Mouse (Mus musculus): ENCODE data around the gene Pcdh15. TPM values are rescaled to one million over a fixed set of nuclear protein-coding genes. Genes with fewer than 3 reads are reported as not detected.

The Pcdh15 gene
- polyA plus RNA-seq, 1 experiment from 2014 or later = 0.41 TPM

DNA sequence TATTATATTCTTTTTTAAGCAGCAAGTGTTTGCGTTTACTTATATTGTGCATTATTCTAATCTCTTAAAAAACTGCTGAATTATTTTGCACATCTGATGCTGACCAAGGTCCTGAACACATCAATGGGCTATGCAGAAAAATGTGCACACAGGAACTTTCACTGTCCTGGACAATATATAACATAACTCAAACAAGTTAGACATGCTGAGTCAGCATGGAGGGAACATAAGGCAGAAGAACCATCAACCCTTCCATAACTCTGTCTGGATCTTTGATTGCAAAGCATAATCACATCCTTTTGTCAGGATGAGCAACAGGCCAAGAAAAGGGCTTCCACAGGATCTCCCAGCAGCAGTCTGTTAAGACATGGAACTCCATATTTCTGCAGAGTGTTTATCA, 207.5 kb downstream of the Pcdh15 start:
- Histone ChIP-seq H3K36me3 (ENCODE audit: insufficient read depth, low read length) (no peaks in the 10 kb centered on the region), H3K4me2 (replicated peaks; ENCODE audit: low read depth, low read length) (no peak overlapping the region), H3K4me1 (ENCODE audit: insufficient read depth, low read length) (no peaks in the 10 kb centered on the region), H3K27ac (ENCODE audit: low read length) (no peak overlapping the region), H3K4me3 (ENCODE audit: low read length) (no peak overlapping the region), H3K9me3 (ENCODE audit: low read length) (no peaks in the 10 kb centered on the region), H3K9ac (replicated peaks; ENCODE audit: low read length) (no peak overlapping the region), H3K27me3 (ENCODE audit: insufficient read depth, low read length) (no peaks in the 10 kb centered on the region)
- 87% methylated on average over 1 of the region's 1 CpGs for WGBS
- no peak for ATAC-seq (ENCODE audit: low FRiP score, low TSS enrichment)

DNA sequence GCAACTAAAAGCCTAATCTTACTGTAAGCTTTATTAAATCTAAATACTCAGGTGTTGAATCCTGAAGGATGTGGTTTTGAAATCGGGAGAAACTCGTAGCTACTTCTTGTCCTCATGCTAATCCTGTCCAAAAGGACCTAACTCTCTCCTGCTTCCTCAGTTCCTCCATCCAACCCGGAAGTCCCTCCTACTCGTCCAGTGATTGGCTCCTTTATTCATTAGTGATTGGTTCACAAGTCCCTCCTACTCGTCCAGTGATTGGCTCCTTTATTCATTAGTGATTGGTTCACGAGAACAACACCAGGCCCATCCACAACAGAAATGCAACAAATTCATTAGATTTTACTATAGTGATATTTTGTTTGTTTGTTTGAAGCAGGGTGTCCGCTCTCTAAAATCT, 227.7 kb downstream of the Pcdh15 start:
- no peaks in the 10 kb centered on the region for H3K9me3 ChIP-seq (ENCODE audit: low read length)
- no peak overlapping the region for H3K27ac ChIP-seq (ENCODE audit: low read length)
- no peak overlapping the region for H3K9ac ChIP-seq (replicated peaks; ENCODE audit: low read length)
- no peak overlapping the region for H3K4me2 ChIP-seq (replicated peaks; ENCODE audit: low read depth, low read length)
- no peak overlapping the region for H3K4me3 ChIP-seq (ENCODE audit: low read length)
- no peaks in the 10 kb centered on the region for H3K27me3 ChIP-seq (ENCODE audit: insufficient read depth, low read length)
- 88% methylated on average over 7 of the region's 7 CpGs for WGBS
- no peaks in the 10 kb centered on the region for H3K4me1 ChIP-seq (ENCODE audit: insufficient read depth, low read length)
- H3K36me3 ChIP-seq (ENCODE audit: insufficient read depth, low read length) = no peaks in the 10 kb centered on the region
- no peak for ATAC-seq (ENCODE audit: low FRiP score, low TSS enrichment)

DNA sequence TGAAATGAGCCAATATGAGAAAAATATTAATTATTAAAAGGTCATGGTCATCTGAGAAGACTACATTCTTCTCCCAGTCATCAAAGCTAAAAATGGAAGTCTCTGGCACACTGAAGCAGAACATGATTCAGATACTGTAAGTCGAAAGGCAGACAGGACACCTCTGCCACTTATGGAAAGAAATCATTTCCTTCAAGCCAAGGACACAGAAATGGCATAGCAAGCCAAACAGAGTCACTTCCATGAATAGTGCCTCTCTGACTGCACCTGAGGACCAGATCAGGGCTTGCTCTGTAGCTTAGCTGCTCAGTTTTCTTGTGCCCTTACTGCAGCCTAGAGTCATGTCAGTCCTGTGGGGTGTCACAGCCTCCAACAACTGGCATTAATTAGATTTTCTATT, 234.3 kb downstream of the Pcdh15 start:
- H3K4me3 ChIP-seq (ENCODE audit: low read length) = no peak overlapping the region
- no peaks in the 10 kb centered on the region for H3K9me3 ChIP-seq (ENCODE audit: low read length)
- H3K36me3 ChIP-seq (ENCODE audit: insufficient read depth, low read length) = no peaks in the 10 kb centered on the region
- WGBS = 79% methylated on average over 1 of the region's 1 CpGs
- H3K4me1 ChIP-seq (ENCODE audit: insufficient read depth, low read length) = no peaks in the 10 kb centered on the region
- no peak overlapping the region for H3K4me2 ChIP-seq (replicated peaks; ENCODE audit: low read depth, low read length)
- H3K9ac ChIP-seq (replicated peaks; ENCODE audit: low read length) = no peak overlapping the region
- H3K27ac ChIP-seq (ENCODE audit: low read length) = no peak overlapping the region
- H3K27me3 ChIP-seq (ENCODE audit: insufficient read depth, low read length) = no peaks in the 10 kb centered on the region
- no peak for ATAC-seq (ENCODE audit: low FRiP score, low TSS enrichment)

DNA sequence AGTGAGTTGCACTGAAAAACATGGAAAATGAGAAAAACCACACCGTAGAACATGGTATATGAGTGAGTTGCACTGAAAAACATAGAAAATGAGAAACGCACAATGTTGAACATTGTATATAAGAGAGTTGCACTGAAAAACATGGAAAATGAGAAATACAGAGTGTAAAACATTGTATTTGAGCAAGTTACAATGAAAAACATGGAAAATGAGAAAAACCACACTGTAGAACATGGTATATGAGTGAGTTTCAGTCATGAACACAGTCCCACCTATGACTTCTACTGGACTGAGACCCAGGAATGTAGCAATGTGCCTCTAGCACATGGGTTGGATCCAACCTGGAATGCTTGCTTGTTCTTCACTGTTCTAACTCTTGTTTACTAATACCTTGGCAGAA, 279.9 kb downstream of the Pcdh15 start:
- Histone ChIP-seq H3K27ac (ENCODE audit: low read length) (no peak overlapping the region), H3K36me3 (ENCODE audit: insufficient read depth, low read length) (no peaks in the 10 kb centered on the region), H3K9me3 (ENCODE audit: low read length) (no peaks in the 10 kb centered on the region), H3K27me3 (ENCODE audit: insufficient read depth, low read length) (no peaks in the 10 kb centered on the region), H3K9ac (replicated peaks; ENCODE audit: low read length) (no peak overlapping the region), H3K4me3 (ENCODE audit: low read length) (no peak overlapping the region), H3K4me1 (ENCODE audit: insufficient read depth, low read length) (no peaks in the 10 kb centered on the region), H3K4me2 (replicated peaks; ENCODE audit: low read depth, low read length) (no peak overlapping the region)
- 91% methylated on average over 2 of the region's 2 CpGs for WGBS
- no peak for ATAC-seq (ENCODE audit: low FRiP score, low TSS enrichment)

DNA sequence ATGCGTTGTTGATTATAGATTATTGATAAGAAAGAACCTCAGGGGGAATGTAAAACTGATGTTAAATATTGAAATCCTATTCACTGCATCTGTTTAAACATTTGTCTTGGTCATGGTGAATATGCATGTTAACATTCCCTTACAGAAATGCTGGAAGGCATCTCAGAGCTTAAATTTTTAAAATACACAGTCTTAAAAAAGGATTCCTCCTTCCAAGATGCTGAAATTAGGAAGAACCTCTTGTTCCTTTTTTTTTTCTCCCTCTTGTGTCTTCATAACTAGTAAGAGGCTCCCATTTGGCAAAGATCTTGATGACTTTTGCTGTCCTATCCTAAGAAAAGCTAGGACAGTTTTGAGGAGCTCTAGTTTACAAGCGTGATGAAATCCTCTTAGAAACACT, 284.9 kb downstream of the Pcdh15 start:
- no peaks in the 10 kb centered on the region for H3K9me3 ChIP-seq (ENCODE audit: low read length)
- ATAC-seq (ENCODE audit: low FRiP score, low TSS enrichment) = no peak
- 87% methylated on average over 2 of the region's 2 CpGs for WGBS

DNA sequence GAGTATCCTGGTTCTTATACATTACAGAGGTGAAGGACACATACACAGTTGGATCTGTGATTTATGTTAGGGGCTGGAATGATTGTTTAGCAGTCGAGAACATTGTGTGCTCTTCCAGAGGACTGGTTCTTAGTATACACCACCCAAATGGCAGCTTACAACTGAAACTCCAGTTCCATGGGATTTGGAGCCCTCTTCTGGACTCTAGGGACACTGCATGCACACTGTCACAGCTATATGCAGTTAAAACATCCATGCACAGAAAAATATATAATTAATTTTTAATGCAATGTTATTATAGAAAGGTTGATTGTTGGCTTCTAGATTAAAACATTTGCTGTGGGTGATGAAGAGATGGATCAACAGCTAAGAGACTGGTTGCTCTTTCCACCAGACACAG, 301.3 kb downstream of the Pcdh15 start:
- H3K9ac ChIP-seq (replicated peaks; ENCODE audit: low read length) = no peak overlapping the region
- no peak for ATAC-seq (ENCODE audit: low FRiP score, low TSS enrichment)
- H3K36me3 ChIP-seq (ENCODE audit: insufficient read depth, low read length) = no peaks in the 10 kb centered on the region
- H3K27me3 ChIP-seq (ENCODE audit: insufficient read depth, low read length) = no peaks in the 10 kb centered on the region
- no peak overlapping the region for H3K4me3 ChIP-seq (ENCODE audit: low read length)
- H3K4me1 ChIP-seq (ENCODE audit: insufficient read depth, low read length) = no peaks in the 10 kb centered on the region
- no peaks in the 10 kb centered on the region for H3K9me3 ChIP-seq (ENCODE audit: low read length)
- H3K4me2 ChIP-seq (replicated peaks; ENCODE audit: low read depth, low read length) = no peak overlapping the region
- no peak overlapping the region for H3K27ac ChIP-seq (ENCODE audit: low read length)
- 62% methylated on average over 1 of the region's 1 CpGs for WGBS

More for the DNA sequence above, 284.9 kb downstream of the Pcdh15 start:
- H3K27ac ChIP-seq (ENCODE audit: low read length) = no peak overlapping the region
- no peaks in the 10 kb centered on the region for H3K36me3 ChIP-seq (ENCODE audit: insufficient read depth, low read length)
- no peak overlapping the region for H3K9ac ChIP-seq (replicated peaks; ENCODE audit: low read length)
- H3K4me3 ChIP-seq (ENCODE audit: low read length) = no peak overlapping the region
- no peaks in the 10 kb centered on the region for H3K27me3 ChIP-seq (ENCODE audit: insufficient read depth, low read length)
- no peaks in the 10 kb centered on the region for H3K4me1 ChIP-seq (ENCODE audit: insufficient read depth, low read length)
- no peak overlapping the region for H3K4me2 ChIP-seq (replicated peaks; ENCODE audit: low read depth, low read length)

DNA sequence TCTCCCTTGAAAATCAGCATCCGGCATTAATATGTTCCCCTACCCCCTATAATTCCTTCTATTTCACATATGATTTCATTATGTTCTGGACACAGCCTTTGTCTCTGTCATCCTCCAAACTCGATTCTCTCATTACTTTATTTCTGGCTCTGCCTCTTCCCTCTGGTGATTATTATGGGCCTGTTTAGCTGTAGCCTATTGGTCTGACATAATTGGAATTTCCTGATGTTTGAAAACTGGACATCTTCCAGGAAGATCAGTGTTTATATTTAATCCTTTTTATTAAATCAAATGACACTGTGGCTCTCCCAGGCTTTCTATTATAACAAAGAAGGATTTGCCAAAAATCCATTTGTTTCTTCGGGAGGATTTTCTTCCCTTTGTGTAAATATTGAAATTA, 326.3 kb downstream of the Pcdh15 start:
- Histone ChIP-seq H3K4me1 (ENCODE audit: insufficient read depth, low read length) (no peaks in the 10 kb centered on the region), H3K27ac (ENCODE audit: low read length) (no peak overlapping the region), H3K9ac (replicated peaks; ENCODE audit: low read length) (no peak overlapping the region), H3K4me2 (replicated peaks; ENCODE audit: low read depth, low read length) (no peak overlapping the region), H3K4me3 (ENCODE audit: low read length) (no peak overlapping the region), H3K27me3 (ENCODE audit: insufficient read depth, low read length) (no peaks in the 10 kb centered on the region), H3K9me3 (ENCODE audit: low read length) (no peaks in the 10 kb centered on the region), H3K36me3 (ENCODE audit: insufficient read depth, low read length) (no peaks in the 10 kb centered on the region)
- 68% methylated on average over 3 of the region's 3 CpGs for WGBS
- ATAC-seq (ENCODE audit: low FRiP score, low TSS enrichment) = no peak

DNA sequence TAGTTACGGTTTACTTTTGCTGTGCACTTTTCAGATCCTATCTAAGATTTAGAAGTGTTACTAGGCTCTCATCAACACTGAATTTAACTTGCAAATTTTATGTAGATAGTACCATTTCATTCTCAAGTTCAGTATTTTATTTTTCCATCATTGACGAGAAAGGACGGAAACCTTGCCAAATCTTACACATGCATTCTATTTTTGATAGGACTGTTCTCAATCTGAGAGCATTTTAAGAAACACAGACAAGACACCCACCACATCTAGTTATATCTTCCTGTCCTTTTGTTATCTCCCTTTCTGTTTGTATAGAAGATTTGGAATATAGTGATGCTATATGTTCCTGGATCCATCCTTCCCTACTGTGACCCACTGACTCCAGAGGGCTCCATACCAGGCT, 332.2 kb downstream of the Pcdh15 start:
- Histone ChIP-seq H3K4me1 (ENCODE audit: insufficient read depth, low read length) (no peaks in the 10 kb centered on the region), H3K27ac (ENCODE audit: low read length) (no peak overlapping the region), H3K9ac (replicated peaks; ENCODE audit: low read length) (no peak overlapping the region), H3K9me3 (ENCODE audit: low read length) (no peaks in the 10 kb centered on the region), H3K36me3 (ENCODE audit: insufficient read depth, low read length) (no peaks in the 10 kb centered on the region), H3K27me3 (ENCODE audit: insufficient read depth, low read length) (no peaks in the 10 kb centered on the region), H3K4me2 (replicated peaks; ENCODE audit: low read depth, low read length) (no peak overlapping the region), H3K4me3 (ENCODE audit: low read length) (no peak overlapping the region)
- WGBS = 89% methylated on average over 3 of the region's 3 CpGs
- ATAC-seq (ENCODE audit: low FRiP score, low TSS enrichment) = no peak

DNA sequence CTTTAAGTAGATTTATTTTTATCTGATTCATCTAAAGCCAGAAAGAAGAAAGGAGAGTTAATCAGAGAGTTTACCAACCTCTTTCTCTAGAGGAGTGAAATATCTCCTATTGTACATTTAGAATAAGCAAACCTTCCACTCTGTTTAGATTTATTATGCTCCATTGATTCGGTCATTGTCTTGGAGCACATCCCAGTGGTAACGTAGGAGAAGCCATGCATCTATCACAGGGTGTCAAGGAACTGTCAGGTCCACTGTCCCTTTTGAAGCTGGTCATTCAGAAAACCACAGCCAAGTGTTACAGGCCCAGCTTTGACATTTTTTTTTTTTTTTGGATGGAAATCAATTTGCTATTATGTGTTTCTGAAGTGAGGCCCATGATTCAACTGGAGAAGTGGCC, 384.9 kb downstream of the Pcdh15 start:
- H3K36me3 ChIP-seq (ENCODE audit: insufficient read depth, low read length) = no peaks in the 10 kb centered on the region
- H3K27ac ChIP-seq (ENCODE audit: low read length) = no peak overlapping the region
- 23% methylated on average over 2 of the region's 2 CpGs for WGBS
- H3K9ac ChIP-seq (replicated peaks; ENCODE audit: low read length) = no peak overlapping the region
- no peak for ATAC-seq (ENCODE audit: low FRiP score, low TSS enrichment)
- H3K4me2 ChIP-seq (replicated peaks; ENCODE audit: low read depth, low read length) = no peak overlapping the region
- no peaks in the 10 kb centered on the region for H3K9me3 ChIP-seq (ENCODE audit: low read length)
- H3K4me1 ChIP-seq (ENCODE audit: insufficient read depth, low read length) = no peaks in the 10 kb centered on the region
- no peak overlapping the region for H3K4me3 ChIP-seq (ENCODE audit: low read length)
- H3K27me3 ChIP-seq (ENCODE audit: insufficient read depth, low read length) = no peaks in the 10 kb centered on the region

DNA sequence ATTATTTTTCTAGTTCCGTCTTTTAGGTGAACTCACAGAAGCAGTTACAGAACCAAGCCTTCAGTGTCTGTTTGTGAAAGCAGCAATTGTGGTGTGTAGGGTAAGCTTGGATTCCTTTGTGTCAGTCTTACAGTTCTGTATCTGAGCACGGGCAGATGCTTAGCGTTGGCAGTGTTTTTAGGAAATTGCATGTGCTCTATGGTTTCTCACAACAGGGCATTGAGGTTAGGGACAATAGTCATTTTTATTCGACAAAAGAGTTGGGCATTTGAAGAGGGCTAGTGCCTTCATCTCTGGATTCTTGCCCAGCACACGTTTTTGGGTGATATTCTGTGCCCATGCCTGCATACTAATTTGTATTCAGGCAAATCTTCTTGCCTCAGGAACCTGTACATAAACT, 392.5 kb downstream of the Pcdh15 start:
- no peak overlapping the region for H3K4me2 ChIP-seq (replicated peaks; ENCODE audit: low read depth, low read length)
- no peak overlapping the region for H3K9ac ChIP-seq (replicated peaks; ENCODE audit: low read length)
- no peaks in the 10 kb centered on the region for H3K9me3 ChIP-seq (ENCODE audit: low read length)
- H3K4me3 ChIP-seq (ENCODE audit: low read length) = no peak overlapping the region
- no peaks in the 10 kb centered on the region for H3K4me1 ChIP-seq (ENCODE audit: insufficient read depth, low read length)
- 80% methylated on average over 5 of the region's 5 CpGs for WGBS
- H3K27me3 ChIP-seq (ENCODE audit: insufficient read depth, low read length) = no peaks in the 10 kb centered on the region
- H3K36me3 ChIP-seq (ENCODE audit: insufficient read depth, low read length) = no peaks in the 10 kb centered on the region
- ATAC-seq (ENCODE audit: low FRiP score, low TSS enrichment) = no peak
- H3K27ac ChIP-seq (ENCODE audit: low read length) = no peak overlapping the region

DNA sequence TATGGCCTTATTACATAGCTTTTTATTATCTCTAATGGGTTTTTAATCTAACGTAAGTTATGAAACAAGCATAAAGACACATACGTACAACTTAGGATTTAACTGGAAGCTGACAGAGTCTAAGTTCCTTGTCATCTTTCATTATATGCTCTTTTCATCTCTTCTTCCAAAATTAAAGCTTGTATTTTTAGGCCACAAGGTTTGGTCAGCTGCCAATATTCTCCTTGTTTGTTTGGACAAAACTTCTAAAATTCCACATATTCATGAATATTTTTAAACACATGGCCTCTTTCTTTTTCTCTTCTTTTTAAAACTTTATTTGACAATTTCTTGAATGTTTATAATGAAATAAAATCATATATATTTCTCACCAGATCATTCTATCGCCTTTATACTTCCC, 415.7 kb downstream of the Pcdh15 start:
- Histone ChIP-seq H3K27me3 (ENCODE audit: insufficient read depth, low read length) (no peaks in the 10 kb centered on the region), H3K4me1 (ENCODE audit: insufficient read depth, low read length) (no peaks in the 10 kb centered on the region), H3K27ac (ENCODE audit: low read length) (no peak overlapping the region), H3K4me2 (replicated peaks; ENCODE audit: low read depth, low read length) (no peak overlapping the region), H3K4me3 (ENCODE audit: low read length) (no peak overlapping the region), H3K9ac (replicated peaks; ENCODE audit: low read length) (no peak overlapping the region), H3K9me3 (ENCODE audit: low read length) (no peaks in the 10 kb centered on the region), H3K36me3 (ENCODE audit: insufficient read depth, low read length) (no peaks in the 10 kb centered on the region)
- ATAC-seq (ENCODE audit: low FRiP score, low TSS enrichment) = no peak
- whole genome bisulfite sequencing = 79% methylated on average over 3 of the region's 3 CpGs
